Mouse (Mus musculus) adrenal gland, adult 8-10 months (tissue): Measurements from ENCODE around the gene Slc35a1. TPM values are rescaled to one million over a fixed set of nuclear protein-coding genes. Genes with fewer than 3 reads are reported as not detected.
"Not testable (repeated sequence)": the region's sequence is repeated elsewhere in the genome, so short reads cannot be mapped to it uniquely, and the experiment has no call there.

Source experiments
- DNase-seq: peaks from one replicate; pipeline ENCODE4 v3.0.0; 2022
- total RNA-seq, 4 experiments: library from RNA; stranded (reverse); gene quantifications; 2 replicates each; pipeline ENCODE4 v1.2.4; 2022

Slc35a1 gene
- 10 to 100 TPM; 42.8 to 55.2 (median 53.0) TPM for total RNA-seq

DNA sequence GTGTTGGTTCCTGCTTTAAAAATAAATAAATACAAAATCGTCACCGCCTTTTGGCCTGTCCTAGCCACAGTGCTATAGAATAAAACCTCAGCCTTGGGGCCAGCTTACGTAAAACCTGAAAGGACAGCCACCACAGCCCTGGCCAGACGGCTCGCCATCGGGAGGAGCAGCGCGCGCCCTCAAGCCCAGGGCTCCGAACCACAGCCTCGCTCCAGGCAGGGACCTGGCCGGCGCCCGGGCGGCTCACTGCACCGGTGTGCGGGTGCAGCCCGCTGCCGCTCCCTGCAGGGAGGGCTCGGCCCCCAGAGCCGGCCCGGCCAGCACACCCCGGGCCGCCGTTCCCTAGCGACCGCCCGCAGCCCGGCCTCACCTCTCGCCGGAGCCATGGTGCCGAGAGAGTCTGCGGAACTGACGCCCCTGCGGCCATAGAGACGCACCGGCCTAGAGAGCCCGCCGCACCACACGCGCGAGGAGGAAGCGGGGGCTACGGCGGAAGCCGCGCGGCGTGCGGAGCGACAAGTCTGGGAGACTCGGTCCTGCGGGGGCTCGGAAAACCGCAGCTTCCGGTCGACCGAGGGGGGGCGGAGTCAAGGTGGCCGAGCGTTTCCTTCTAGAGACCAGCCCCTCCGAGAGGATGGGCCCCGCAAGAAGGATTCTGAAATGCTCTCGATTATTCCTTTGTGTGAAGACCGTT is at the start of gene Slc35a1:
Gene Slc35a1 (minus strand): TSS at position 565 of the 694 bp plus-strand sequence.
- DNase-seq, result peak; percentile 92

DNA sequence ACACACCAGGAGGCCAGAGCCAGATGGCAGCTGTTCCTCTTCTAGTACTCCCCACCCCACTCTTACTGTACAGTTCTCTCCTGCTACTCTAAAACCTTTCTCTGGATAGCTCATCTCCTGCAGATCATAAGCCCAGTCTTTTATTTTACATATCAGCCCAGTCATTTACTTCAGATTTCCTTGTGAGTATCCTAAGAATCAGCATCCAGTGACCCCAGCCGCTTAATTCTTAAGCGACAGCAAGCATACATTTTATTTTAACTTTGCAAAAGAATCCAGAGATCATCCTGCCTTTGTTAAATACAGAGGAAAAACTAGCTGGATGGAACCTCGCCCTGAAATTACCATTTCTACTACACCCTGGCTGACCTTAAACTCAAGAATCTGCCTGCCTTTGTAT is 47.2 kb upstream of the Slc35a1 start:
- DNase-seq, result no peak

DNA sequence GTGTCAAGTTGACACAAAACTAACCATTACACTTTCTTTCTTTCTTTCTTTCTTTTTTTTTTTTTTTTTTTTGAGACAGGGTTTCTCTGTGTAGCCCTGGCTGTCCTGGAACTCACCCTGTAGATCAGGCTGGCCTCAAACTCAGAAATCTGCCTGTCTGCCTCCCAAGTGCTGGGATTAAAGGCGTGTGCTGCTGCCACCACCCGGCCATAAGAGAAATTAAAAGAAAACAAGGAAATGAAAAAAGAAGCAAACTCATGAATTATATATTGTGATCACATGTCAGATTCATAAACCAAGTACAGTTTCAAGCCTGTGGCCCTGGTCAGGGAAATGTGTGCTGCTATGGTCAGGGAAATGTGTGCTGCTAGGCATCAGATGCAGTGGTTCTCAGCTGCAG is 46.2 kb upstream of the Slc35a1 start:
- DNase-seq, result not testable (repeated sequence)

DNA sequence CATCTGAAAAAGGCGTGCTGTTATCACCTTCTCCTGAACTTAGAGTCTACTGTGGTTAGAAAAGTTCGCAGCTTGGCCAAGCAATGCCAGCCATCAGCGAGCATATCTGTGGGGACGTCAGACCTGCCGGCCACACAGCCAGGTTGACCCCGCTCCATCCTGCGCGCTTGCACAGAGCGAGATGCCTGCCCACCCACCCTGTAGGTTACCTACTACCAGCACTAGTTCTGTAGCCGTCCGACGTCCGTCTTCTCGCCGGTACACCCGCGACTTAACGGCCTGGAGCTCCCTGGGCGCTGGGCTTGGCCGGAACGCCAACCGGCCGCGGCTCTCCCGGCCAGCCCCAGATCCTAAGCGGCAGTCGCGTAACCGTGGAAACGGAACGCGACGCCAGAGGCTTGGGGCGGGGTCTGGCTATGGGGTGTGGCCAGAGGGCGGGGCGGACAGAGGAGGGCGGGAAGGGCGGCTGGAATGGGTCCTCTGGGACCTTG is 42.7 kb upstream of the Slc35a1 start, which contains the start of gene Cfap206:
Gene Cfap206 (minus strand): TSS at position 356 of the 491 bp plus-strand sequence.
- DNase-seq, result peak; percentile 59

DNA sequence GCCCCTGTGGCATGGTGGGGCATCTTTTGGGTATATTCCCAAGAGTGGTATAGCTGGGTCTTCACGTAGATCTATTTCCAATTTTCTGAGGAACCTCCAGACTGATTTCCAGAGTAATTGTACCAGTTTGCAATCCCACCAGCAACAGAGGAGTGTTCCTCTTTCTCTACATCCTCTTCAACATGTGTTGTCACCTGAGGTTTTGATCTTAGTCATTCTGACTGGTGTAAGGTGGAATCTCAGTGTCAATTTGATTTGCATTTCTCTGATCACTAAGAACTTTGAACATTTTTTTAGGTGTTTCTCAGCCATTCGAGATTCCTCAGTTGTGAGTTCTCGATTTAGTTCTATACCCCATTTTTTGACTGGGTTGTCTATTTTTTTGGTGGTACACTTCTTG is 38.5 kb upstream of the Slc35a1 start:
- DNase-seq, result not testable (repeated sequence)

DNA sequence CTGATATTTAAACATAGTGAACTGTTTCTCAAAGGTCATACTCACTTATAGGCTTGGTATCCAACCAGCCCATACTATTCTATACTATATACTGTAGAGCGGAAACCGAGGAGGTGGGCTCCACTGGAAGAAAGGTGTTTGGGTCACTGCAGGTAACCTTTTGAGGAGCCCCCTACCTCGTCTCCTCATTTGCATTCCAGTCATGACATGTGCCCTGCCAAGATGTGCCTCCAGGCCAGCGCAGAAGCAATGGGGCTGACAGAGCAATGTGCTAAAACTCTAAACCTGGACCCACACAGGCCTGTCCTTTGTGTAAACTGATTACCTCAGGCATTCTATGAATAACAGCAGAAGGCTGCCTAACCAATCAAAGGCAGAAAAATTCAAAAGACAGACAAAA is 37.1 kb upstream of the Slc35a1 start:
- no peak for DNase-seq

DNA sequence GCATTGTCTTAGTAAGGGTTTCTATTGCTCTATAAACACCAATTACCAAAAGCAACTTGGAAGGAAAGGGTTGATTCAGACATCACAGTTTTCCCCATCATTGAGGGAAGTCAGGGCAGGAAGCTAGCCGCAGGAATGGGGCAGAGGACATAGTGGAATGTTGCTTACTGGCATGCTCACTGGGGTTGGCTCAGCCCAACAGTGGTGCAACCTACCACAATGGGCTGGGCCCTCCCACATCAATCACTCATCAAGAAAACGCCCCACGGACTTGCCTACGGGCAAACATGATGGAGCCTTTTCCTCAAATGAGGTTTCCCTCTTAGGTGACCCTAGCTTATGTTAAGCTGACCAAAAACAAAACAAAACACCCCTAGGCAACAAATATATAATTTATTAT is 35.9 kb upstream of the Slc35a1 start:
- DNase-seq, result no peak

DNA sequence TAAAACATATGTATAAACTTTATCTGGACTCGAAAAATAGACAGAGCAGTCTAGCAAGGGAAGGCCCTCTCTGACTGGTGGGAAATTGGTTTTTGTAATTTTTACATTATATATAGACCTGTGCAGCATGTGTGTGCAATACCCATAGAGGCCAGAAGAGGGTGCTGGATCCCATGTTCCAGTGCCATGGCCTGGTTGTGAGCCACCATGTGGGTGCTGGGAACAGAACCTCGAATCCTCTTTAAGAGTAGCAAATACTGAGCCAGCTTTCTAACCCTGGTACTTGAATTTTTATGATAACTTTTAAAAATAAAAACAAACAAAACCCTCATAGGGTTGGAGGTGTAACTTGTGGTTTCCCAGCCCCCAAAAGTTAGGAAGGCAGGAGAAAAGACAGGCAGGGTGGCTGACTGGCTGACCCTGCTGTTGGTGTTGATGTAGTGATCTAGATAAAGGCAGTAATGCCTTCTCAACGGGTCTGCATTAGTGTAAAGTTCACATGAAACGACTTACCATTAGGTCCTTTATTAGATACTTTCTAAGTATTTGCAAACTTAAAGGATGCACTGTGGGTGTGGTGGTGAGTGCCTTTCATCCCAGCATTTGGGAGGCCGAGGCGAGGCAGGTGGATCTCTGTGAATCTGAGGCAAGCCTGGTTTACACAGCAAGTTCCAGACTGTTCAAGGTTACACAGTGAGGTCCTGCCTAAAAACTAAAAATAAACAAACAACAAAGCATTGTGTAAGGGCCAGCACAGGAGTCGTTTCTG is 33.1 kb upstream of the Slc35a1 start:
- no peak for DNase-seq

DNA sequence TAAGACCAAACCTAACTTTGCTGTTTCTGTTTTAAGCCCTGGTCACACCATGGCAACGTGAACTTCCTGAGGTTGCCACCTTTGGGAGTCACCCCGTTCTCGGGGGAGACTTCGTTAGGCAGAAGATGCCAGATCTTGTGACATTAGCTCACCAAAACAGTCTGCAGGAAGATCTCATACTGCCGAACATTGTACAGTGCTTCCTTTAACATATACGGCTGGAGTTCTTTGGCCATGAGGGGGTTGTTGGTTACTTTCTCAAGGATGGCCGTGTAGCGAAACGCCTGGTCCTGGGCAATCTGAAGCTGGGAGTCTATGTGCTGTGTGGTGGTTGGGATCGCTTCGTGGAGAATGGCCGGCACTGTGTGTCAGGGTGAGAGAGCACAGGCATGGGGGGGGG is 32.2 kb upstream of the Slc35a1 start:
- no peak for DNase-seq

DNA sequence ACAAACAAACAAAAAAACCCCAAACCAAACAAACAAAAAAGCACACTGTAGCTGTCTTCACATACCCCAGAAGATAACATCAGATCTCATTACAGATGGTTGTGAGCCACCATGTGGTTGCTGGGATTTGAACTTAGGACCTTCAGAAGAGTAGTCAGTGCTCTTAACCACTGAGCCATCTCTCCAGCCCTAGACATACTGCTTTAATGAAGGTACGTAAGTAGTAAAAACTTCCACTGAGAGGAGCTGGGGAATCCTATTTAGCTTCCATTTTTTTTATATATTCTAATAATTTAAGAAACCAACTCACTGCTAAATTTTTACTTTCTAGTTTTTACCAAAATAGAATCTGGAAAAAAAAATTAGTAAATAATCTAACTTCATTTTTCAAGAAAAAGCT is 27.8 kb upstream of the Slc35a1 start:
- no peak for DNase-seq

DNA sequence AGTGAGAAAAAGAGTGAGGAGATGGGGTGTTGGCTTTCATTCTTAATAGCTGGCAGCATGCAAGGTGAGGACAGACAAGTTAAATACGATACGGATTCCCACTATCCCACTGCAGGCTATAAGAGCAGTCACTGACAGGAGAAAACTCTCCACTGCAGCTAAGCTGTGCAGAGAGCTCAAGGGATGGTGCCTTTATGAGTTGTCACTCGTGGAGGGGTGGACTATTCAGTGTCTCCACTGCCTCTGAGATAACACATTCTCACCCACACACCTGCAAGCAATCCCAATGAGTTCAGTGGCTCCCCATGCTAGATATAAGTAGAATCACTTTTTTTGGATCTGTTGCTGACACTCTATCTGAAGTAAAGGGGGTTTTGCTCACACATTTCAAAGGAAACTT is 20.9 kb upstream of the Slc35a1 start:
- no peak for DNase-seq

DNA sequence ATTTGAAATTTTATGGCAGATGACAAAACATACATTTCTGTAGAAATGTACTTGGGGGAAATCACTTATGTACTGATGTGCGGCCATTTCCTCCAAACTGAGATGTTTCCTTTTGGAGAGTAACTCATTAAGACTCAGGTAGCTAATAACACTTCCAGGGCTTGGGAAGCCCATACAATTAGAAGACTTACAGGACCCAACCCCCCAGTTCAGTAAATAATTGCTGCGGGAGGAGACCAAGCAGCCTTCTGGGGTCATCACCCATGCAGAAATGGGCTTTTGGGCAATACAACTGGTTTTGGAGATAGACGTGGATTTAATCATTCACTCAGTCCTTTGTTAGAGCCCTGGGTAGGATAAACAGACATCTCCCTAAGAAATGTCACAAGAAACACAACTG is 20.0 kb upstream of the Slc35a1 start:
- DNase-seq, result no peak

DNA sequence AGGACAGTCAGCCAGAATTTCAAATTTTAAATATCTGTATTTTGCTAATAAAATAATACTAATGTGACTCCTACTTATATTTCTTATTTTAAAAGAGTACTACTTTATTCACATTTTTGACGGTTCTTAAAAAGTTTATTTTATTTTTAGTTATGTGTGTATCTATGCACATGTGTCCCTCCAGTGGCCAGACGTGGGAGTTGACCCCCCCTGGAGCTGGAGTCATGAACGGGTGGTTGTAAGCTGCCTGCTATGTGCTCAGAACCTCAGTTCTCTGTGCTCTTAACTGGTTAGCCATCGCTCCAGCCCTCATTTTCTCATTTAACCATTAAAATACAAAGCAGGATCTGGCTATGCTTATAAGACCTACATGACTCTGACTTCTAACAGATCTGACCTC is 15.8 kb upstream of the Slc35a1 start:
- DNase-seq, result no peak

DNA sequence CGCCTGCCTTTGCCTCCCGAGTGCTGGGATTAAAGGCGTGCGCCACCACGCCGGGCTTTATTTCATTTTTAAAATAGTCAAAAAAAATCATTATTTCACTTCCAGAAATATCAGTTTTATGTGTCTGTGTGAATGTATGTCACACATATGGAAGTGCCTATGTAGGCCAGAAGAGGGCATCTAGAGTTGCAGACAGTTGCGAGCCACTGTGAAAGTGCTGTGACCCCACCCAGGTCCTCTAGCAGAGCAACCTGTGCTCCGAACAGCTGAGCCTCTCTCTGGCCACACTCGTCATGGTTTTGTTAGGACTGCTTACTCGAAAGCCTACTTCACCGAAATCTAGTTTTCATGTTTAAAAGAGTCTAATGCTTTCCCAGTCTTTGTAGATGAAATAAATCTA is 15.0 kb upstream of the Slc35a1 start:
- no peak for DNase-seq

DNA sequence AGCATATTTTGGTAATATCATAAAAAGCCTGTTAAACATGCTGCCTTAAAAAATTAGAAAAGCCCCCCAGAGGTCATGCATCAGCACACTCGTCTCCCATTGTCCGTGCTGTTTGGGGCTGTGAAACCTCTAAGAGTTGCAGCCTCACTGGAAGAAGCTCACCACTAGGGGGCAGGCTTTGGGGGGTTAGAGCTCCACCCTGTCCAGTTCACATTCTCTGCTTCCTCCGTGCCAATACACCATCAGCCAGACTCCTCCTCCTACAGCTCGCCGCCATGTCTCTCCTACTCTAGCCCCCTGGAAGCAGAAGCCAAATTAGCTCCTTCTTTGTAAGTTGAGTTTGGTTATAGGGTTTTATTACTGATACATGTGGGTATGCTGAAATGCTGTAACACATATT is 14.3 kb upstream of the Slc35a1 start:
- DNase-seq, result peak; percentile 54

DNA sequence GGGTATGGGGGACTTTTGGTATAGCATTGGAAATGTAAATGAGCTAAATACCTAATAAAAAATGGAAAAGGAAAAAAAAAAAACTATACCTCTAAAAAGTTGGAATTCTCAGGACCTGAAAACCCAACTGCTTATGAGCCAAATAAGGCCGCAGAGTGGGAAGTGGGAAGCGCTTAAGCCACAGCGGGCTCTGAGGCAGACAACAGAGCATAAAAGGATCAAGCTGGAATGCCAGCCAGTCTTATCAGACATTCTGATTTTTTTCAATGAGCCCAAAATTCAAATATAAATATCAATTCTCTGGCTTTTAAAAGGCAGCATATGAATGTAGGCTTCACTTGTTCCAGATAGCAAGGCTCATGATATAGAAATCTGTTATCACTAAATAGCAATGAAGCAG is 783 bp upstream of the Slc35a1 start:
- DNase-seq, result no peak

DNA sequence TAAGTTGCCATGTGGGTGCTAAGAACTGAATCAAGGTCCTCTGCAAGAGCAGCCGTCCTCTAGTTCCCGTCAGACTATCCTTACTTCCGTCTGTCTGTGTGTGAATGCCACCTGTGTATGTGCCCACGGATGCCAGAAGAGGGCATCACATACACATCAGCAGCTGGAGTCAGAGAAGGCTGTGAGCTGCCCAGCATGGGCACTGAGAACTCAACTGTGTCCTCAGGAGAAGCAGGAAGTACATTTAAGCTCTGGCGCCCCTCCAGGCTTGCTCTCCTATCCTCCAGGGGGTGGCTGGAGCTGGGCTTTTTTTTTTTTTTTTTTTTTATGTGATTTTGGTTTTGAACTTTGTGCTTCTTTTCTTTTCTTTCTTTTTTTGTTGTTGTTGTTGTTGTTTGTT is 6.7 kb downstream of the Slc35a1 start:
- DNase-seq, result no peak

DNA sequence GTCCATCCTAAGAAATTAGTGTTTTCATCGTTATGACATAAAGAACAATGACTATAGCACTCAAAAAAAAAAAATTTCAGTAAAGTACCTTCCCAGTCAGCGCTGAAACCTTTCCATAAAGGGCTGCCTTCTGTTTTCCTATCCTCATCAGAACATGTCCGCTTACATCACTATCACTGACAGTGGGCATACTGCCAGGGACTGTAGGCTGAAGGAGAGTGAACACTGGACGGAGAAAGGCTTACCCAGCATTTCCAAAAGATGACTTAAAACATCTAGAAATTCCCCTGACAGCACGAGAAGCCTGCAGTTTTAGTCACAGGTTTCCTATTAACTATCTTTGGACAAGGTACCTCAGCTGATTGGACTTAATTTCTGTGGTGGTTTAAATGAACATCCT is 13.5 kb downstream of the Slc35a1 start:
- no peak for DNase-seq

DNA sequence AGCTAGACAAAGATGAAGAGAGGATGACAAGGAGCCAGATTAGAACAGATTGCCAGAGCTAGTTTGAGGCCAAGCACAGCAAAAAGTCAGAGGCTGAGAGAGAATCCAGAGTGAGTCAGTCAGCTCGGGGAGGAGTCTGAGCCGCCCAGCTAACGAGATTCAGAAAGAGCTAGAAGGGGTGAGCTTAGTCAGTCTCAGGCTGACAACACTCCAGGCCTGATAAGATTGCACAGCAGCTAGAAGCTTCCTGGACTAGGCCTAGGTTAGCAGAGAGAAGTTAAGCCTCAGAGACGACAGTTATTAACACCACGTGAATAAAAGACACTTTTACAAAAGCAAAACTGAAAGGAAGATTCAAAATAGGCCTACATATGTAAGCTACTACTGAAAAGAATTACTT is 19.3 kb downstream of the Slc35a1 start:
- no peak for DNase-seq

DNA sequence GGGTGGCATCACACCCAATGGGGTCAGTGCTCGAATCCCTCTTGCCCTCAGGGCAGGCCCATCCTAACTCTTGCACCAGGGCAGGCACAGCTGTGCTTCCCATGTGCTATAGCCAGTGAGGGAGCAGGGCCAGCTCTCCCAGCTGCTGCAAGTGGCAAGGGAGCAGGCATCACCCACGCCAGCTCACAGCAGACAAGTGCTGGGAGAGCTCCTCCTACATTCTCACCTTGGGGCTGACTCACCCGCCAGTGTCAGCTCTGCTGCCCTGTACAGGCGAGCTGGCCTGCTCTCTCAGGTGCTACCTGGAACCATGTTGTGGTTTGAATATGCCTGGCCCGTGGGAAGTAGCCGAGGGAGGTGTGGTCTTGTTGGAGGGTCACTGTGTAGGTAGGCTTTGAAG is 25.3 kb downstream of the Slc35a1 start:
- no peak for DNase-seq

DNA sequence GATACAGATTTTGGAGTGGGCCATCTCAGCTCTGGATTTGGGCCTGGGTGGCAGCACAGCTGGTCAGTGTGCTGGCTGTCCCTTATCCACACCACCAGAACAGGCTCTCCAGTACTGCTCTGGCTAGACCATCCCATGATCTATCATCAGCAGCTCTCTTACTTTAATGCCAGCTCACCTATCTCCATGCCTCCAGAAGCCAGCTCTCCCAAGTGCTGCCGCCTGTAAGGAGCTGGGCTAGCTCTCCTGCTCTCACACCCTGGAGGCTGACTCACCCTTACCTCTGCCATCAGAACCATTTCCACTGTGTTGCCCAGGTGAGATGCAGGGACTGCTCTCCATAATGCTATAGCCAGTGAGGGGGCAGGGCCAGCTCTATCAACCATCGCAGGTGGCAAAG is 25.7 kb downstream of the Slc35a1 start:
- no peak for DNase-seq

DNA sequence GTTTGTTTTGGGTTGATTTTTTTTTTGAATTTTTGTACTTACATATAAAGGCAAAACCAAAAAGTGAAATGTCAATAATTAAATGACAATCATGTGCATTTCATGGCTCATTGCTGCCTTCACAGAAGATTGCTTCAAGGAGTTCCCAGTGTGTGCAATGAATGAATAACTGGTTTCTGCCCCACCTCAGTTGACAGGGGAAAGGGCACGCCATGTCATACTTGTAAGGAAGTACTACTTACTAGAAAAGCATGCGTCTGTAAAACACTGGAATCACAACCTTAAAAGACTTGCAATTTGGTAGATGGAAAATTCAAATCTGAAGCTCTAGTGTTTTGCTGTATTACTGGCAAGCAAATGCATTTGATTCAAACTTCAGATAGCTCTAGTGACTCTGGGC is 28.2 kb downstream of the Slc35a1 start:
- DNase-seq, result no peak

DNA sequence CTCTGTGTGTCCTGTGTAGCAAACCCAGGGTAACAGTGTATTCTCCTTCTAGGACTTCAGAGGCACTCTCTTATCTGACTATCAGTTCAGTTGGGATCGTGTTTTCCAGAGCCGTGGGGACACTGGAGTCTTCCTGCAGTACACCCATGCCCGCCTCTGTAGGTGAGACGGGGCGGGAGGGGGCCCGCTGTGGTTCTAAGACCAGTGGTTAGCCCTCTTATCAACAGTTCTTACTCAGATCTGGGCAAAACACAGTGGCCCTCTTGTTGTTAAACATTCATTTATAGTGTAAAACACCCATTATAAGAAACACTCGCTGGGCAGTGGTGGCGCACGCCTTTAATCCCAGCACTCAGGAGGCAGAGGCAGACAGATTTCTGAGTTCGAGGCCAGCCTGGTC is 31.1 kb downstream of the Slc35a1 start:
- DNase-seq, result no peak

DNA sequence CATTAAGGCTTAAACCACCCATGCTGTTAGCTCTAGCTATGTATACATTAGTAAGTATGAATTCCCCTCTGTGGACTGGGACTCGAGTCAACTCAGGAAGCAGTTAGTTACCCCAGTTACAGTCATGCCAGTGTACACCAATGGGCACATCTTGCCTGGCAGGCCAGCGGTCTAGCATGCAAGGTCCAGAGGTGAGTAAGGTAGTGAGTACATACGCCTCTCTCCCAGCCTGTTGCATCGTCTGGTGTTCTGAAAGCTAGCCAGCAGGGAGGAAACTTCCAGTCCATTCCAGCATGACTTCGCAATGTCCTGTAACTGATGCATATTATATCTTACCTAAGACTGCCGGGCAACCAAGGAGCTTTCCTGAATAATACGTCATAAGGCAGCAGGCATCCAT is 34.1 kb downstream of the Slc35a1 start:
- no peak for DNase-seq
